Mouse (Mus musculus) CH12.LX (cell line): ENCODE measurements around the gene Dydc1. TPM values are rescaled to one million over a fixed set of nuclear protein-coding genes. Genes with fewer than 3 reads are reported as not detected.

Experiments used
- DNase-seq: peaks from one replicate; pipeline ENCODE4 v3.0.0-alpha.2; 2013; ENCODE audit errors: extremely low read depth
- H3K27ac ChIP-seq: 2 replicates; pipeline ENCODE4 v1.5.1; 2012; ENCODE audit warnings: low read depth, mild to moderate bottlenecking, control low read depth, moderate library complexity; ENCODE audit not compliant: insufficient read depth
- H3K27me3 ChIP-seq: replicated peaks from 2 replicates; pipeline ENCODE3; 2012; ENCODE audit warnings: inconsistent platforms
- H3K36me3 ChIP-seq, 2 experiments: replicated peaks in 1 of 2; 2 replicates each; pipeline versions ENCODE3 to v1.6.1; 2012; ENCODE audit warnings: inconsistent platforms in 1 of 2, low read length in 1 of 2, mild to moderate bottlenecking in 1 of 2, mixed read lengths in 1 of 2, moderate library complexity in 1 of 2; ENCODE audit not compliant: control insufficient read depth in 1 of 2, insufficient read depth in 1 of 2
- H3K4me1 ChIP-seq, 2 experiments: 2 replicates each; pipeline ENCODE4 v1.6.1; 2012; ENCODE audit warnings: inconsistent platforms in 1 of 2, moderate library complexity in 1 of 2; ENCODE audit not compliant: insufficient read depth in 2 of 2, control insufficient read depth in 1 of 2
- H3K4me2 ChIP-seq: 2 replicates; pipeline ENCODE4 v1.6.1; 2012; ENCODE audit warnings: low read depth, mild to moderate bottlenecking, control low read depth; ENCODE audit not compliant: poor library complexity, insufficient read depth, severe bottlenecking
- H3K4me3 ChIP-seq, 3 experiments: fragments of 150-350 bp in 1 of 3; sonication (generic) in 1 of 3; replicated peaks in 1 of 3; 2 replicates each; pipeline versions ENCODE3 to v1.5.1; 2011 to 2012; ENCODE audit warnings: low read depth in 2 of 3, low read length in 2 of 3, mild to moderate bottlenecking in 2 of 3, moderate library complexity in 2 of 3, control low read depth in 1 of 3, improper control_type of control experiment in 1 of 3, inconsistent platforms in 1 of 3, mixed read lengths in 1 of 3; ENCODE audit not compliant: poor library complexity in 1 of 3
- H3K79me2 ChIP-seq: replicated peaks from 2 replicates; pipeline ENCODE4 v1.6.1; 2012; ENCODE audit warnings: mild to moderate bottlenecking, moderate library complexity; ENCODE audit not compliant: control insufficient read depth, poor library complexity, insufficient read depth, severe bottlenecking; ENCODE audit errors: extremely low read depth
- H3K9ac ChIP-seq: 2 replicates; pipeline ENCODE4 v1.6.1; 2012; ENCODE audit warnings: low read depth, mild to moderate bottlenecking, control low read depth, moderate library complexity; ENCODE audit not compliant: insufficient read depth
- H3K9me3 ChIP-seq: replicated peaks from 2 replicates; pipeline ENCODE3; 2012; ENCODE audit warnings: low read length, inconsistent platforms, mixed read lengths
- CHD1 ChIP-seq: IDR thresholded peaks from 2 replicates; pipeline ENCODE4 v1.6.1; 2012; ENCODE audit warnings: low read depth, low read length, improper control_type of control experiment, inconsistent platforms
- CHD2 ChIP-seq: IDR thresholded peaks from 2 replicates; pipeline ENCODE4 v1.6.1; 2011; ENCODE audit warnings: low read length, improper control_type of control experiment
- CTCF ChIP-seq, 2 experiments: IDR thresholded peaks in 1 of 2; conservative IDR thresholded peaks in 1 of 2; 2 replicates each; pipeline ENCODE4 v1.5.1; 2011 to 2012; ENCODE audit warnings: low read depth in 2 of 2, low read length in 2 of 2, improper control_type of control experiment in 1 of 2, inconsistent platforms in 1 of 2, mild to moderate bottlenecking in 1 of 2, moderate library complexity in 1 of 2
- EP300 ChIP-seq: IDR thresholded peaks from 2 replicates; pipeline ENCODE4 v1.6.1; 2011; ENCODE audit warnings: low read length, improper control_type of control experiment
- ETS1 ChIP-seq: conservative IDR thresholded peaks from 2 replicates; pipeline ENCODE4 v1.6.1; 2012; ENCODE audit warnings: low read depth, mild to moderate bottlenecking, inconsistent platforms, low read length, improper control_type of control experiment, moderate library complexity
- KAT2A ChIP-seq: IDR thresholded peaks from 2 replicates; pipeline ENCODE4 v1.6.1; 2012; ENCODE audit warnings: low read length, improper control_type of control experiment, inconsistent platforms; ENCODE audit not compliant: insufficient replicate concordance
- MAZ ChIP-seq: IDR thresholded peaks from 2 replicates; pipeline ENCODE4 v1.6.1; 2012; ENCODE audit warnings: low read depth, mild to moderate bottlenecking, inconsistent platforms, low read length, improper control_type of control experiment, moderate library complexity
- MXI1 ChIP-seq: IDR thresholded peaks from 2 replicates; pipeline ENCODE4 v1.6.1; 2011; ENCODE audit warnings: mild to moderate bottlenecking, low read depth, low read length, improper control_type of control experiment
- MYC ChIP-seq: IDR thresholded peaks from 2 replicates; pipeline ENCODE4 v1.6.1; 2011; ENCODE audit warnings: low read depth, mild to moderate bottlenecking, improper control_type of control experiment, low read length
- NELFE ChIP-seq: IDR thresholded peaks from 2 replicates; pipeline ENCODE4 v1.6.1; 2011; ENCODE audit warnings: low read depth, low read length, improper control_type of control experiment
- POLR2A ChIP-seq: IDR thresholded peaks from 2 replicates; pipeline ENCODE4 v1.6.1; 2011; ENCODE audit warnings: low read depth, mild to moderate bottlenecking, improper control_type of control experiment, low read length
- RAD21 ChIP-seq: IDR thresholded peaks from 2 replicates; pipeline ENCODE4 v1.6.1; 2011; ENCODE audit warnings: low read depth, mild to moderate bottlenecking, low read length, improper control_type of control experiment, moderate library complexity
- RCOR1 ChIP-seq: conservative IDR thresholded peaks from 2 replicates; pipeline ENCODE4 v1.6.1; 2012; ENCODE audit warnings: low read depth, mild to moderate bottlenecking, inconsistent platforms, low read length, improper control_type of control experiment
- SIN3A ChIP-seq: IDR thresholded peaks from 2 replicates; pipeline ENCODE4 v1.6.1; 2012; ENCODE audit warnings: low read length, improper control_type of control experiment, inconsistent platforms
- SMC3 ChIP-seq: IDR thresholded peaks from 2 replicates; pipeline ENCODE4 v1.6.1; 2011; ENCODE audit warnings: low read depth, low read length, improper control_type of control experiment
- USF1 ChIP-seq: IDR thresholded peaks from 2 replicates; pipeline ENCODE4 v1.6.1; 2014; ENCODE audit warnings: low read depth, mild to moderate bottlenecking, inconsistent platforms, low read length, improper control_type of control experiment
- USF2 ChIP-seq: conservative IDR thresholded peaks from 2 replicates; pipeline ENCODE4 v1.6.1; 2011; ENCODE audit warnings: low read depth, low read length, improper control_type of control experiment
- ZC3H11A ChIP-seq: IDR thresholded peaks from 2 replicates; pipeline ENCODE4 v1.6.1; 2012; ENCODE audit warnings: low read depth, mild to moderate bottlenecking, inconsistent platforms, low read length, improper control_type of control experiment
- dilution Hi-C: fragments of 300-500 bp; cut with MboI; formaldehyde crosslinking; loops from 2 replicates; pipeline ENCODE4 v1.14.3; 2020; ENCODE audit warnings: low sequenced_read_pairs; ENCODE audit not compliant: extremely low pct_unique_long_range_greater_than_20kb, extremely low pct_ligation_motif_present
- in situ Hi-C: fragments of 300-500 bp; cut with MboI; formaldehyde crosslinking; loops from 3 replicates; pipeline ENCODE4 v1.14.3; 2019; ENCODE audit warnings: low sequenced_read_pairs, low pct_ligation_motif_present, low pct_unique_long_range_greater_than_20kb, mixed read lengths
- polyA plus RNA-seq: library from polyadenylated mRNA; unstranded; fragments of >175 nt; gene quantifications from 2 replicates; pipeline ENCODE4 v1.2.1, GENCODE M21; 2012; ENCODE audit warnings: low read depth; ENCODE audit not compliant: insufficient read length
- total RNA-seq, 2 experiments: library from RNA; depleted of rRNA; stranded (reverse); fragments of 300-350 nt in 1 of 2; fragments of >200 nt in 1 of 2; gene quantifications; 2 replicates each; pipeline ENCODE4 v1.2.3; 2012 to 2014

Dydc1 gene
- total and polyA plus RNA-seq, 3 experiments: not detected

GRCm38 (mm10) chr14:41124683-41125082 lies 52.0 kb downstream of the Dydc1 start:
- in situ Hi-C loops: loop anchor here (5.0 kb wide), 2 partner anchors 32 to 33 kb away; no protein-coding TSS in a partner anchor
- Histone ChIP-seq H3K36me3 (no peaks in the 10 kb centered on the region), H3K9me3 (no peaks in the 10 kb centered on the region), H3K4me3 (no peak overlapping the region), H3K79me2 (no peaks in the 10 kb centered on the region), H3K27me3 (no peaks in the 10 kb centered on the region), H3K27ac (no peak overlapping the region), H3K4me1 (no peaks in the 10 kb centered on the region), H3K9ac (no peak overlapping the region), H3K4me2 (no peak overlapping the region)
- TF ChIP-seq ETS1: no peak
- TF ChIP-seq RCOR1: no peak
- TF ChIP-seq ZC3H11A: no peak
- TF ChIP-seq CHD2: no peak
- no peak for TF ChIP-seq EP300
- no peak for TF ChIP-seq USF2
- no peak for TF ChIP-seq SIN3A
- TF ChIP-seq NELFE: no peak
- no peak for TF ChIP-seq MAZ
- no peak for TF ChIP-seq CTCF (conservative IDR thresholded peaks at IDR 0.05 in 1 of 2, IDR thresholded peaks at IDR 0.05 in 1 of 2; ENCODE audit: low read depth in 2 of 2, low read length in 2 of 2)
- TF ChIP-seq MXI1: no peak
- TF ChIP-seq CHD1: no peak
- no peak for TF ChIP-seq POLR2A
- no peak for TF ChIP-seq USF1
- no peak for DNase-seq
- dilution Hi-C loops: no loop called here

GRCm38 (mm10) chr14:41127997-41128396 lies 55.3 kb downstream of the Dydc1 start:
- dilution Hi-C loops (no loop called here), in situ Hi-C loops (loop anchor here (5.0 kb wide), 1 partner anchor 36 kb away; no protein-coding TSS in a partner anchor)
- Histone ChIP-seq H3K36me3 (no peaks in the 10 kb centered on the region), H3K27ac (no peak overlapping the region), H3K4me2 (no peak overlapping the region), H3K9ac (no peak overlapping the region), H3K79me2 (no peaks in the 10 kb centered on the region), H3K4me1 (no peaks in the 10 kb centered on the region; a peak in 1 of 4 replicates), H3K4me3 (no peak overlapping the region), H3K9me3 (no peaks in the 10 kb centered on the region), H3K27me3 (no peaks in the 10 kb centered on the region)
- TF ChIP-seq ZC3H11A (no peak; the same call in 1 of the 2 replicates), MYC (no peak), SMC3 (peak; percentile 75), RCOR1 (no peak), KAT2A (no peak), EP300 (no peak), CTCF (conservative IDR thresholded peaks at IDR 0.05 in 1 of 2, IDR thresholded peaks at IDR 0.05 in 1 of 2; ENCODE audit: low read depth in 2 of 2, low read length in 2 of 2) (peak; percentile 47 to 88; a peak in 3 of 4 replicates), RAD21 (peak; percentile 82)
- DNase-seq: peak; percentile 60
